24 mouse cellular contexts compared by ENCODE assay signal in genomic region chr1:144061283-144061682, GRCm38 (mm10). TPM values are rescaled to one million over a fixed set of nuclear protein-coding genes. Genes with fewer than 3 reads are reported as not detected.
A peak's percentile ranks its signal among the peaks of the same experiment; 100 is the strongest.
DNase-seq lines count a peak whose midpoint lies in the region; ATAC-seq and TF ChIP-seq lines count a peak whose summit lies in the region.
"Had no signal": no experiment of that assay in that cellular context is flagged by ENCODE, and none has a peak within 500 bp of the region (broad histone marks: within the 10 kb centered on the region; RNA-seq: fewer than 3 reads in every experiment).

No protein-coding gene starts in this region.

- no peak for ATAC-seq in forebrain, embryonic 14.5 days
- no peak for ATAC-seq in forebrain, embryonic 15.5 days (replicated peaks)
- ATAC-seq in lung, postnatal 0 days, result peak; percentile 83
- no peak for ATAC-seq in hindbrain, postnatal 0 days
- ATAC-seq: activated CD4-positive, CD25-positive, alpha-beta regulatory T cell, adult 4 months; forebrain, postnatal 0 days; Patski had no signal

- H3K4me2 ChIP-seq in forebrain, embryonic 14.5 days (ENCODE audit: low read length), result no peak overlapping the region
- H3K4me2 ChIP-seq in forebrain, embryonic 15.5 days (replicated peaks), result no peak overlapping the region
- no peak overlapping the region for H3K4me2 ChIP-seq in lung, postnatal 0 days (replicated peaks; ENCODE audit: low read depth, low read length)
- H3K4me2 ChIP-seq in hindbrain, postnatal 0 days (ENCODE audit: low read depth, low read length), result no peak overlapping the region
- H3K4me2 ChIP-seq: embryonic facial prominence, embryonic 15.5 days; heart, embryonic 11.5 days; heart, embryonic 15.5 days; hindbrain, embryonic 13.5 days had no signal

- no peak overlapping the region for H3K27ac ChIP-seq in forebrain, embryonic 14.5 days (ENCODE audit: low read depth, low read length)
- H3K27ac ChIP-seq in forebrain, embryonic 15.5 days (replicated peaks), result no peak overlapping the region
- H3K27ac ChIP-seq in lung, postnatal 0 days (ENCODE audit: low read length), result no peak overlapping the region
- no peak overlapping the region for H3K27ac ChIP-seq in hindbrain, postnatal 0 days
- H3K27ac ChIP-seq: embryonic facial prominence, embryonic 15.5 days; heart, adult 2 months; heart, embryonic 15.5 days; hindbrain, embryonic 13.5 days had no signal

- H3K4me3 ChIP-seq in forebrain, embryonic 14.5 days (ENCODE audit: low read depth, low read length), result no peak overlapping the region
- no peak overlapping the region for H3K4me3 ChIP-seq in forebrain, embryonic 15.5 days
- H3K4me3 ChIP-seq in lung, postnatal 0 days (ENCODE audit: low read depth, low read length), result no peak overlapping the region
- no peak overlapping the region for H3K4me3 ChIP-seq in hindbrain, postnatal 0 days (ENCODE audit: low read length)
- H3K4me3 ChIP-seq: embryonic facial prominence, embryonic 15.5 days; erythroblast, embryonic 14.5 days; heart, adult 2 months; heart, embryonic 15.5 days; hindbrain, embryonic 13.5 days had no signal

- WGBS in forebrain, embryonic 14.5 days, result 88% methylated on average over 3 of the region's 3 CpGs
- 84% methylated on average over 3 of the region's 3 CpGs for WGBS in forebrain, embryonic 15.5 days
- 58% methylated on average over 3 of the region's 3 CpGs for whole genome bisulfite sequencing in lung, postnatal 0 days
- WGBS in hindbrain, postnatal 0 days, result 90% methylated on average over 3 of the region's 3 CpGs

- TF ChIP-seq CTCF in lung, postnatal 0 days (IDR thresholded peaks at IDR 0.05), result no peak
- no peak for TF ChIP-seq CTCF in hindbrain, postnatal 0 days (IDR thresholded peaks at IDR 0.05; ENCODE audit: low read depth)

- peak; percentile 30 for DNase-seq in forebrain, embryonic 14.5 days (ENCODE audit: low spot score)
- DNase-seq in lung, postnatal 0 days (ENCODE audit: low spot score), result peak; percentile 79
- DNase-seq in lung, postnatal 14 days, result no peak
- DNase-seq in adipocyte (ENCODE audit: low spot score), result peak; percentile 44
- DNase-seq in hindbrain, postnatal 0 days (ENCODE audit: low spot score), result no peak
- DNase-seq in layer of hippocampus, postnatal 14 days (ENCODE audit: low spot score in 2 of 2), result no peak
- DNase-seq: adrenal gland, adult 8-10 months; adrenal gland, postnatal 36 days; cerebellum, adult 11 months; cerebellum, adult 8-10 months; cerebellum, postnatal 14 days; embryo, embryonic 11 days; forebrain, postnatal 0 days; gastrocnemius, postnatal 14 days; heart, adult 2 months; heart, postnatal 14 days had no signal

- no peaks in the 10 kb centered on the region for H3K9me3 ChIP-seq in forebrain, embryonic 14.5 days (replicated peaks; ENCODE audit: control insufficient read depth, low read length)
- H3K9me3 ChIP-seq in forebrain, embryonic 15.5 days, result no peaks in the 10 kb centered on the region
- no peaks in the 10 kb centered on the region for H3K9me3 ChIP-seq in lung, postnatal 0 days (ENCODE audit: low read length)
- no peaks in the 10 kb centered on the region for H3K9me3 ChIP-seq in hindbrain, postnatal 0 days (ENCODE audit: low read length)
- H3K9me3 ChIP-seq: embryonic facial prominence, embryonic 15.5 days; heart, embryonic 15.5 days; hindbrain, embryonic 13.5 days had no signal

- no peaks in the 10 kb centered on the region for H3K4me1 ChIP-seq in forebrain, embryonic 14.5 days (ENCODE audit: control insufficient read depth, insufficient read depth, low read length)
- no peaks in the 10 kb centered on the region for H3K4me1 ChIP-seq in forebrain, embryonic 15.5 days
- no peaks in the 10 kb centered on the region for H3K4me1 ChIP-seq in lung, postnatal 0 days (ENCODE audit: insufficient read depth, low read depth, low read length)
- no peaks in the 10 kb centered on the region for H3K4me1 ChIP-seq in hindbrain, postnatal 0 days (ENCODE audit: insufficient read depth, low read length)
- H3K4me1 ChIP-seq: embryonic facial prominence, embryonic 15.5 days; hindbrain, embryonic 13.5 days had no signal

- H3K9ac ChIP-seq in forebrain, embryonic 14.5 days (ENCODE audit: low read length), result no peak overlapping the region
- no peak overlapping the region for H3K9ac ChIP-seq in forebrain, embryonic 15.5 days (replicated peaks)
- H3K9ac ChIP-seq in lung, postnatal 0 days (replicated peaks; ENCODE audit: low read depth), result no peak overlapping the region
- no peak overlapping the region for H3K9ac ChIP-seq in hindbrain, postnatal 0 days (replicated peaks; ENCODE audit: low read length)
- H3K9ac ChIP-seq: embryonic facial prominence, embryonic 15.5 days; forebrain, postnatal 0 days; heart, embryonic 15.5 days; hindbrain, embryonic 13.5 days had no signal

- H3K36me3 ChIP-seq in forebrain, embryonic 14.5 days (ENCODE audit: control insufficient read depth, insufficient read depth, low read length), result no peaks in the 10 kb centered on the region
- H3K36me3 ChIP-seq in forebrain, embryonic 15.5 days, result no peaks in the 10 kb centered on the region
- no peaks in the 10 kb centered on the region for H3K36me3 ChIP-seq in lung, postnatal 0 days (ENCODE audit: insufficient read depth, low read length)
- H3K36me3 ChIP-seq in hindbrain, postnatal 0 days (ENCODE audit: insufficient read depth, low read length), result no peaks in the 10 kb centered on the region
- H3K36me3 ChIP-seq: embryonic facial prominence, embryonic 15.5 days; heart, embryonic 15.5 days; hindbrain, embryonic 13.5 days had no signal

- H3K27me3 ChIP-seq in forebrain, embryonic 14.5 days (replicated peaks; ENCODE audit: control insufficient read depth, insufficient read depth, low read length), result no peaks in the 10 kb centered on the region
- no peaks in the 10 kb centered on the region for H3K27me3 ChIP-seq in forebrain, embryonic 15.5 days
- H3K27me3 ChIP-seq in lung, postnatal 0 days (replicated peaks; ENCODE audit: insufficient read depth, low read length), result no peaks in the 10 kb centered on the region
- no peaks in the 10 kb centered on the region for H3K27me3 ChIP-seq in hindbrain, postnatal 0 days (ENCODE audit: insufficient read depth, low read length)
- H3K27me3 ChIP-seq: embryonic facial prominence, embryonic 15.5 days; heart, embryonic 15.5 days; hindbrain, embryonic 13.5 days; Patski had no signal

- TF ChIP-seq EP300 in lung, postnatal 0 days (IDR thresholded peaks at IDR 0.05), result peak; percentile 82

RNA-seq across cellular contexts. Expression of gene Rgs2, which starts 57.3 kb away (rescaled TPM):
- polyA plus RNA-seq in forebrain, embryonic 14.5 days (2014; fragmentation: Nextera tagmentation; extraction: Ambion mirVana), result 98.0 and 103 TPM in 2 replicates
- 79.6 and 88.7 TPM in 2 replicates for polyA plus RNA-seq in forebrain, embryonic 15.5 days (2015; fragmentation: Nextera tagmentation; extraction: Ambion mirVana)
- polyA plus RNA-seq in lung, postnatal 0 days (2015; fragmentation: Nextera tagmentation; extraction: Ambion mirVana), result 134 and 142 TPM in 2 replicates
- 13.6 and 14.9 TPM in 2 replicates for total RNA-seq in hindbrain, postnatal 0 days (2014; rRNA removed)
- 70.7 and 71.1 TPM in 2 replicates for polyA plus RNA-seq in hindbrain, postnatal 0 days (2015; fragmentation: Nextera tagmentation; extraction: Ambion mirVana)
- total RNA-seq in layer of hippocampus, postnatal 14 days (2021), result 10 to 100 TPM; 34.8 to 42.8 TPM

Comparison
In these comparisons a context has a peak if more than half of its experiments do, and no peak if none do; other contexts are left out.
1. DNase-seq: peak in forebrain, embryonic 14.5 days (single experiment), lung, postnatal 0 days (single experiment) and adipocyte (single experiment); none in lung, postnatal 14 days (single experiment), hindbrain, postnatal 0 days (single experiment) and layer of hippocampus, postnatal 14 days (0 of 2).